Mouse (Mus musculus): ENCODE measurements at regions not wholly inside any gene's neighbourhood (a gene's known extent, or its start where the extent isn't known, plus 50 kb on each side); places are given as distances from the start of the nearest gene placed in this dataset.

DNA sequence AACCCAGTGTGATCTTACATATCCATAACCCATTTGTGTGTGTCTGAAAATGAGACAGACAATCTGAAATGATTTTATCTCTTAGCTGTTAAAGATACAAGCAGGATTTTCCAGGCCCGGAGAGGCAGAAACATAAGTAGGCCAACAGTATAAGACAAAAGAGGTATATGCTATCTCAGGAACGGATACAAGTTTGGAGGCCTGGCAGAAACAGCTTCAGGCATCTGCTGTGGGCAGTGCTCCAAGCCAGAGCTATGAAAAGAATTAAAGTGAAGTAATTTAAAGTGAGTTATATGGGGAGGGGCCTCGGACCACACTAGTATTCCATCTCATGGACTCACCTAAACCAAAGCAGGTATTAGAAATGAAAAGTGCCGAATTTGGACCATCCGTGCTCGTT, 118.8 kb upstream of the Fn1 start:
- intact Hi-C loops (cut with DNase I) = no loop called here

DNA sequence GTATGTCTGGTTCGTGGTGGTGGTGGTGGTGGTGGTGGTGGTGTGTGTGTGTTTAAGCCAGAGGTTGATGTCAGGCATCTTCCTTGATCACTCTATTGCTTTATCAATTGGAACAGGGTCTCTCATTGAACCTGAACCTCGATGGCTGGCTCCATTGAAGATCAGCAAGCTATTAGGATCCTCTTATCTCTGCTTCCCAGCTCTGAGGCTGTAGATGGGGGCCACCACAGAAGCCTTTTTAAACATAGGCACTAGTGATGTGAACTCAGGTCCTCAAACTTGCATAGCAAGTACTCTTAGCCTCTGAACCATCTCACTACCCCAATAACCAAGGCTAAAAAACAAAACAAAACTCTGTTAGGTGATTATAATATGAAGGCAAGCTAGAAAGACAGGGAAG, 116.6 kb upstream of the Fn1 start:
- intact Hi-C loops (cut with DNase I) = no loop called here

DNA sequence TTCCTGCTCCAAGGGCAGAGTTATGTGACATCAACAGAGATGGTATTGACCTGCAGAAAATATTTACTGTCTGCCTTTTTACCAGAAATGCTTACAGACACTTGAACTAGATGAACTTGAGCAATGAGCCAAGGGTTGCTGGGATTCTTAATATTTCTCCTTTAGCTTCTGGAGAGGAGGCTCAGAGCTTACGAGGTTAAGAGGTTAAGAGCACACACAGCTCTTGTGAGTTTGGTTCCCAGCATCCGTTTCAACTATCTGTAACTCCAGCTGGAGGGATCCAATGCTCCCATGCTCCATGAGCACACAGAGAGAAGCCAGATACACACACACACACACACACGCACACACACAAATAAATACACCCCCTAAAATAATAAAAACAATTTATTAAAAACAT, 114.7 kb upstream of the Fn1 start:
- intact Hi-C loops (cut with DNase I) = no loop called here

DNA sequence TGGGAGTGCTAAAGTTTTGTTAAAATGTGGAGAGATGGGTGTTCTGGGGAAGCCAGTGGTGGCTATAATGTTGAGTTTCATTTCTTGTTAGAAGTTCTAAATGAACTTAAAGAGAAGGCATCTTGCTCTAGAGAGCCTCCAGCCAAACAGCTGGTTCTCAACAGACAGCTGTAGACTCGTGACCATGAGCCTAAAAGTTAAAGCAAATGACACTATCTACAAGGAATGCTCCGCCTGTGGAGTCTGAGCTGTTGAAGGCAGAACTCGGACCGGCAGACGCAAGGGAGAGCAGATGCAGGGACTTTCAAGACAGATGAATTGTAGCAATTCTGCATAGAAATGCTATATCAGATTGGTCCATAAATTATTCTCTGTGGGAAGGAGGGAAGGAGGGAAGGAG, 114.1 kb upstream of the Fn1 start:
- intact Hi-C loops (cut with DNase I) = no loop called here

DNA sequence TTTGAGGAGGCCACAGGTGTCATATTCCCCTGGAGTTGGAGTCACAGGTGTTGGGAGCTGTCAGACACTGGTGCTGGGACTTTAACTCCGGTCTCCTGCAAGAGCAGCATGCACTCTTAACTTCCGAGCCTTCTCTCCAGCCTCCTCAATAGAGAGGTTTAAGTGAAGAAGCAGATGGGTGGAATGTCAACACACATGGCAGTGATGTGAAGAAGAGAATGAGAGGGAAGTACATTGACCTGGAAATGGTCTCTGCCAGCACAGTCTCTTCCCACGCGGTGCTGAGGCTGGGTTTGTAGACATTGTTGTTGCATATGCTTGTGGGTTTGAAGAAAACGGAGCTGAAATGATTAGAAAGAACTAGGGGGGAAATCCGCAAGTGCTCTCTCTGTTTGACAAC, 112.0 kb upstream of the Fn1 start:
- intact Hi-C loops (cut with DNase I) = no loop called here

DNA sequence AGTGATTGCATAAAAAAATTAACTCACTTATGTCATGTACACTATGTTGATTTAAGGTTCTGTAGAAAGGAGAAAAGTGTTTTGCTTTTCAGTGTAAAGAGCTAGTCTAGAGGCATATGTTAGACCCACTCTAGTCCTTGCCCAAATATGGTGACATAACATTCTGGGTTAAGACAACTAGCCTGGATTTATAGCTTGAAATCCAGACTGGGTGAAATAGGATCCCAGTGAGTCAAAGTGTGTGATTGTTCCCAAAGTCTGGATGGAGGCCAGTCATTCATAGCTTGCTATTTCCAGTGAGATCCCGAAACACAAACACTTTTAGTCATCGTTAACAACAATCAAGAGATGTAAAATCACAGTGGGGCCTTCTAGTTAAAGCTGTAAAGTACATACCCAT, 110.5 kb upstream of the Fn1 start:
- intact Hi-C loops (cut with DNase I) = no loop called here

DNA sequence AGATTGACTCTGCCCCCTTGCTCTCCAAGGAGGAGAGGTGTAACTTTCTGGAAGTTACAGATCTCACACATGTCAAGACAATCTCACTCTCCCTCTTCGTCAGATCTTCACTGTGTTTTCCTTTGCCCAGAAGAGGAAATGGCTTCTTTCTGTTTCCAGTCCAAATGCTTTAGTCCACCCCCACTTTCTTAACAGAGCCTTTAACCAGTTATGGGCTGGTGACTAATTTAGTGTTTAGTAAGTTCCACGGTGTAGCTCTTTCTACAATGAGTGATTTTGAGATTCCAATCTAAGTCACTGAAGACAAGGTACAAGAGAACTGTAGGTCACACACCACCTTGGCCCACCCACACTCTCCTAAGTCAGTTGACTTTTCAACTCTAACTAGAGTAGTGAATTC, 107.3 kb upstream of the Fn1 start:
- intact Hi-C loops (cut with DNase I) = no loop called here

DNA sequence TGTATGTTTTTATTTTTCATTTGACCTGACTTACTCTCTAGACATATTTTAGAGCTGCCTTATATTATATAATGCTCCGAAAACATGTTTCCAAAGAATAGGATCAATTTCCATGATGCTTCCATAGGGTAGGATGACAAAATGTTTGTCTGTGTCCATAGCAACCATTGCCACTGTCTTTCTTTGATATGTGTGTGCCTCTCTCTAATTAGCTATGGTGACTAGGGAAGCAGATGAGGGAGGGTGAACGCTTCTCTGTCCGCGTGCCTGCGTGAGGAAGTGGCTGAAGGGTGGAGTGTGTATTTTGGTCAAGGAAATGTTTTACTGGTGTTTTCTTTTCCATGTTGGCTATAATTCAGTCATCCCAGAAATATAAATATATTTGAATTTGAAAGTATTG, 104.2 kb upstream of the Fn1 start:
- intact Hi-C loops (cut with DNase I) = no loop called here

DNA sequence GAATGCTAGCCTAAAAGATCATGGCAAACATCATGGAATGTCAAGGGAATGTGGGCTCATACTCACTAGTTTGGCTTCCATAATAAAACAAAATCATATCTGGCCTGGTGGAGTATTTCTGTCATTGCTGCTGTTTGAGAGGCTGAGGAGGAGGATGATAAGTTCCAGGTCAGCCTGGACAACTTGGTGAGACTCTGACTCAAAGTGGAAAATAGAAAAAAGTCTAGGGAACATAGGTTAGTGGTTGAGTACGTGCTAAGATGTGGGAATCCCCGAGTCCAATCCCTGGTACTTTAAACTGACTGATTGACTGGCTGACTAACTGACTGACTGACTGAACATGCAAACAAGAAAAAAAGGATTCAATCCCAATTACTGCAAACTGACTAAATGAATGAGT, 103.2 kb upstream of the Fn1 start:
- intact Hi-C loops (cut with DNase I) = no loop called here

DNA sequence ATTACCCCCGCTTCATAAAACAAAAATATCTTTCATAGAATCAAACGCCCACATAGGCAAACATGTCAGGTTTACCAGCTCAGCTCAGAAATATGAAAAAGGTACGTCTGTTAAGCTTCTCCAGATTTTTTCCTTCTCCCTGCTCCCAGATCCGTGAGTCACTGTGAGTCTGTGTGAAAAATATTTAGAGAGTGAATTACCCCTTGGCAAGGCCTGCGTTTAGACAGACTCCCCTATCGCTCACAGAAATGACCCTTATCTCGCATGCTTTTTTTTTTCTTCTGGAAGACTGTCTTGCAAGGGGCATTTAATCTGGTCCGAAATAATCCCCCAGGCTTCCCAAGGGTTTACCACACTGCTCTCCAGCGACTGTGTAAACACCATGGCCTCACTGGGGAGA, 102.4 kb upstream of the Fn1 start:
- intact Hi-C loops (cut with DNase I) = no loop called here

DNA sequence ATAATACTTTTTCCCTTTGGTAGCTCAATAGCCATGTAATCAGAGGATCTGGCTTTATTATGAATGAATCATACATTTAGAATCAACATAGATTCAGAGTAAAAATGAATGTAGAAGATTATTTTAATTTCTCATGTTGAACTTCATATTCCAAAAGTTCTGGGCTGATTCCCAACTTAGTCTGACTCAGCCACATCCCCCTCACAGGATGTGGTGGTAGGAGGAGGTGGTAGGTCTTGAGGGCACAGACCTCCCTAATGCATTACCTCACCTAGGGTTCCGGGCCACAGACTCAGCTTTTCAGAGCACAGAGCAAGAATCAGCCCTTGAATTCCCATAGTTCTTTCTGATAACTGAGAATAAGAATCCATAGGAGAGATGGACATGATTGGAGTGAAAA, 99.4 kb upstream of the Fn1 start:
- intact Hi-C loops (cut with DNase I) = no loop called here

DNA sequence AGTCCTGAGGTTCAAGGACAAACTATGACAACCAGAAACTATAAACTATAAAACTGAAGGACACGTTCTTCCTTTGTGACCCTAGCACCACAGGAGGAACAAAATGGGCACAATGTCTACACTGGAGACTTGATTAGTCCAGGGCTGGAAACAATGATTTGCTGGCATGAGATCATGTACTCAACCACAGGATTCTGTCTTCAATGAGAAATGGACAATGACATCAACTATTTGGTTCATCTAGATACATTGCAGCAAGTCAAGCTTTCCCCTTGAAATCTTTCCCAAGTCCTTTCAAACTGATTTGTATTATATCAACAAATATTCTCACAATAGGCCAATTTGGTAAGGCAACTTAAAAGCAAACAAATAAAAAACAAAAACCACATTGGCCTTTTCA, 98.6 kb upstream of the Fn1 start:
- intact Hi-C loops (cut with DNase I) = no loop called here

DNA sequence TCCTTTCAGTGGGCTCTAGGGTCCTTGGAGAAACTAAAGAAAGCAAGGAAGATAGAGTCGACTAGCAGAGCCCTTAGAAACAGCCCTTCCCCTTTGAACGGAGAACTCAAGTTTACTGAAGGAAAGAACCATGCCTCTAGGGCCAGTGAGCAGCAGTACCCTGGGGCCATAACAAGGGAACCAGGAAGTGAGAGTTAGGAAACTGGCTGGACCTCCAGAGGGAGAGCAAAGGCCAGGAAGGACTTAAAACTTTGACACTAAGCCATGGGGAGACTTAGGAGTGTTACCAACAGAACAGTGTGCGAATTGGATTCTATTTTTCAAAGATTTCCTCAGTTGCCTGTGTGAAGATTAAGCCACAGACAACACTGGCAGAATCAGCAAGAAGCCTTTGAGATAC, 82.6 kb upstream of the Fn1 start:
- intact Hi-C loops (cut with DNase I) = no loop called here

DNA sequence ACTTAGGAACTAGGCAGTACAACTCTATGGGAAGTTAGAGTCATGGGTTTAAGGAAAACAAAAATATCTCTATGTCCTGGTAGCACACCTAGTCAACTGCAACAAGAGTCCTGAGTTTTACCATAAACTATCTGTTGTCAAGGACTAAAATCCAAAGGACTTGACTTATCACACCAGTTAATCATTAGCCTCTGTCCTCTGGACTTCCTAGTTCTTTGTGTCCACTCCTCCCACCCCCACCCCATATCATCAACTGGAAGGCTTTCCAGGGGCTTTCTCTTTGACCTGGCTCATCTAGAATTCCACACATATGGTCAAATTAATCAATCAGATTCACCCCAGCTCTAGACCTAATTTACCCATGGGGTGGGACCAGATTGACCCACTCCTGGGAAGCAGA, 78.6 kb upstream of the Fn1 start:
- intact Hi-C loops (cut with DNase I) = no loop called here

DNA sequence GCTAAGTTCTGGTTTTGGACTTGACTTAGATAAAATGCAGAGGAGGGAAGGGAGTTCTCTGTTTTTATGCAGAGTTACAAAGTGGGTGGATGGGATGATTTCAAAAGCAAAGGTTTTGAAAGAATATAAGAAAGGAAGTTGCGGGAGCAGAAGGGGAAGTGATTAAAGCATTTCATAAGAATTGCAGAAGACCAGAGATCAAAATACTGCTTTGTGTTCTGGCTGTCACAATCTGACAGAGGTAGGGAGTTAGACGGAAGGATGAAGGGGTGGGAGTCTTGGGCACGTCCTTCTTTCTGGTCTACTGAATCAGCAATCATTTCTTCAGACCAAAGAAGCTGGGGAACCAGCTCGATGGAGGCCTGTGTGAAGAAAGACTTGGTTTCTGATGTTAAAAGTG, 78.0 kb upstream of the Fn1 start:
- intact Hi-C loops (cut with DNase I) = no loop called here

DNA sequence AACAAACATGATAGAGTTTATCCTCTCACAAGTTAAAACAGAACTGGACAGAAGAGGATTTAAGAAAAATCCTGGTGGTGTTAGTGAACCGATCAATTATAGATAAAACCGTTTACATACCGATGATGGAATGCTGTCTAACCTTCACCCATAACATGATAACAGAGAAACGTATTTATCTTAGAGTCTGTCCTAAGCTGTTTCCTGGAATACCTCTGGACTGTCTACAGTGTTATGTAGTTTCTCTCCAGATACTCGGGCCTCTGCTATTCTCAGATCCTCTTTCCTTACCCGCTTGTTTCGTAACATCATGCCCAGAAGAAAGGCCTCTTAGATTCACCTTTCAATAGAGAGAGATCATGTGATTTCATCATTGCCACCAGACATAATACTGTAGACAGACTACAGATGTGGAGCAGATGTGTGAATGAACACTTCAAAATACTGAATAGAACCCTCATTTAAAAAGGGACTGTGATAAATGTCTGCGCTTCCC, 75.9 kb upstream of the Fn1 start:
- intact Hi-C loops (cut with DNase I) = no loop called here

DNA sequence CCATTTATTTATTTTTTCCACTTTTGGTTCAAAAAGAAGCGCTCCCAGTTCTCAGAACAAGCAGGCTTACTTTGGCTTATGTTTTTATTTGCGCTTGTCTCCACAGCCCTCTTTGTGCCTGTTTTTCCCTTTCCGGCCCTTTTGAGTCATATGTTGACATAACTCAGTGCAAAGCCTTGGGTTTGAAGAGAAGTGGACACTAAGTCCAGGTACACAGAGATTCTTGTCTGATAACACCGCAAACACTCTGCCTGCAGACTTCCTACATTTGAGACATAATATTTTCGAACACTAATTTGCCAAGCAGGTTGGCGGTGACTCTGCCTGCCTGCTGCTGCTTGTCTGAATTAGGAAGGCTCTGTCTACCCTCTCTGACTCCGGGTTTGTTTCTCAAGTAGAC, 70.8 kb upstream of the Fn1 start:
- intact Hi-C loops (cut with DNase I) = no loop called here

DNA sequence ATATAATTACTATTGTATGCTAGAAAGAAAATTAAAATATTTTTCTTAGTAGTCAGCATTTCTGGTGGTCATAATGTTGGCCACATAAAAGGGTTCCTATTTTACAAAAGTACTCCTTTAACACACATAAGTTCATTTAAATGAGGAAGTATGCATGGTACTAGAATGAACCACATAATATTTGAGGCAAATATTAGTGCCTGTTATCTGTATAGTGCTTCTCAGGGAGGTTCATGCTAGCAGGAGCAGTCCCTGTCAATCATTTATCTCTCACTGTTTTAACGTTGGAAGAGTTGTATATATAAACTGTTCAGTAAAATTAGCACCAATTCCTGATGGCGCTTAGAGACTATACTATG, 70.0 kb upstream of the Fn1 start:
- intact Hi-C loops (cut with DNase I) = no loop called here

DNA sequence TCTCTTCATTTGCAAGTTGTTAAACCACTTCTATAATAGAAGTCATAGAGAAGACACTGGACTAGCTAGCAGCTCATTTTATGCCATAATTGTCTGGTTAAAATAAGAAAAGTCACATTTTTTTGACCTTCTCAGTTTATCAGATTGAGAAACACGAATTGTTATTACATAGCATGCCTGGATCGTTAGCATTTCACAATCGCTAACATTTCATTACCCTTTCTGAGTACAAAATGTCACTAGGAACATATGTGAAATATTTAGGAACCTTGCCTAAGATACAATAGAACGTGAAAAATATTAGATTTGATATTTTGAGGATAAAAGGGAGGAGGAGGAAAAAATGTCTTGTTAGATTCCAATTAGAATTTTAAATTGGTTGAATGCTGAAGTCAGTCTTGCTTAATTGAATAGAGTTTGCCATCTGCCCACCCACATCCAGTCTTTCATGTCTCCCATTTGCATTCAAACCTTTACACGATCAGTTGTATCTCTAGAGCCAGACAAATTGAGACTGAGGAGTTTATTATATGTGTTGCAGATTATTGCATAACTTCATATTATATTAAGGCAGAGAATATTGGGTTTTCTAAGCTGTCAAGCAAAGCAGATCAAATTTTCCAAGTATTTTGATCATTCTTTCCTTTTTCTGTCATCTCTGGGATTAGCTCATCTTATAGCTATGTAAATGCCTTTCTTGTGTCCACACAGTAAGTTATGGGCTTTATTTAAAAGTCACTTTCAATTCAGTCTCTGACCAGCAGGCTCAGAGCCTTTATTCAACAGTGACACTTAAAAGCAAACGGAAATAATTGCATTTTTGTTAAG, 69.4 kb upstream of the Fn1 start:
- intact Hi-C loops (cut with DNase I) = no loop called here

Data from adrenal gland (tissue).